Mouse (Mus musculus) cortical plate, adult 2 months (tissue): Measurements from ENCODE around the gene Rab5if.

Source experiments
- CTCF ChIP-seq: fragments of 200-500 bp; IDR thresholded peaks from 2 replicates; pipeline ENCODE4 v1.5.1; 2011; ENCODE audit warnings: mild to moderate bottlenecking, control low read depth, low read length; ENCODE audit not compliant: insufficient read depth; ENCODE audit errors: extremely low read depth
- POLR2A ChIP-seq: fragments of 200-500 bp; IDR thresholded peaks from 2 replicates; pipeline ENCODE4 v1.6.1; 2011; ENCODE audit warnings: mild to moderate bottlenecking, low read length, control low read depth; ENCODE audit not compliant: insufficient read depth; ENCODE audit errors: extremely low read depth

DNA sequence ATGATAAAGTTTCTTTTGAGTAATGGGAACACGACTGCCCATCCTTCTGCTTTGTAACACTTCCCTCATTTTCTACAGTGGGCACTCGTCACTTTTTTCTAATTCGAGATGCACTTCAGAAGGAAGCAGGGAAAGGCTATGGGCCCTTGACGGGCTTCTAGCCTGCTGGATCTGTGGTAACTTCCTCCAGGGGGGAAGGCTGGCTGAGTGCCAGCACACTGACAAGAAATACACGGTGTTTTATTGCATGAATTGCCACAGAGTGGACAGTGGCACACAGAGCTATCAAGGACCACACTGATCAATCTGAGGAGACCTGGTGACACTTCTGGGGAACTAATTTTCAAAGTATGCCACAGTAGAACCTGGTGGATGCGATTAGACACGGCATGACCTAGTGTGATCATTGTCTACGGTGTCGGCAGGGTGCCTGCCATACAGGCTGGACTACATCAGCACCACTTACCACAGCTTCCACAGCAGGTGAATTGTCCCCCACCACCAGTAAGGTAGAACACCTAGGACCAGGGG is 33.5 kb downstream of the Rab5if start:
- TF ChIP-seq POLR2A = no peak
- no peak for TF ChIP-seq CTCF
